Mouse (Mus musculus) forebrain, embryonic 16.5 days (tissue): Measurements from ENCODE around the gene Srsf10. TPM values are rescaled to one million over a fixed set of nuclear protein-coding genes. Genes with fewer than 3 reads are reported as not detected.

Experiments
- ATAC-seq: fragments of 200-750 bp; cut with Nextera tagmentation; 2 replicates; pipeline ENCODE4 v1.8.0; 2017; ENCODE audit warnings: mild to moderate bottlenecking, moderate library complexity
- H3K27ac ChIP-seq: fragments of 300-500 bp; sonication (generic); 2 replicates; pipeline ENCODE4 v1.5.1; 2014; ENCODE audit warnings: low read length, control low read depth
- H3K27me3 ChIP-seq: fragments of 300-500 bp; sonication (generic); replicated peaks from 2 replicates; pipeline ENCODE4 v1.6.1; 2014; ENCODE audit warnings: low read length; ENCODE audit not compliant: control insufficient read depth, insufficient read depth
- H3K36me3 ChIP-seq: fragments of 300-500 bp; sonication (generic); 2 replicates; pipeline ENCODE4 v1.6.1; 2014; ENCODE audit not compliant: control insufficient read depth, insufficient read depth
- H3K4me1 ChIP-seq: fragments of 300-500 bp; sonication (generic); replicated peaks from 2 replicates; pipeline ENCODE4 v1.6.1; 2014; ENCODE audit warnings: low read length; ENCODE audit not compliant: control insufficient read depth, insufficient read depth
- H3K4me2 ChIP-seq: fragments of 300-500 bp; sonication (generic); 2 replicates; pipeline ENCODE4 v1.6.1; 2014; ENCODE audit warnings: mild to moderate bottlenecking, low read length, control low read depth
- H3K4me3 ChIP-seq: fragments of 300-500 bp; sonication (generic); replicated peaks from 2 replicates; pipeline ENCODE4 v1.5.1; 2014; ENCODE audit warnings: mild to moderate bottlenecking, low read length, control low read depth
- H3K9ac ChIP-seq: fragments of 300-500 bp; sonication (generic); replicated peaks from 2 replicates; pipeline ENCODE4 v1.6.1; 2014; ENCODE audit warnings: low read depth, low read length, control low read depth
- H3K9me3 ChIP-seq: fragments of 300-500 bp; sonication (generic); 2 replicates; pipeline ENCODE4 v1.6.1; 2016; ENCODE audit warnings: low read length; ENCODE audit not compliant: control insufficient read depth
- WGBS: fragments of 180-500 bp; shearing (Covaris S2); extraction: QIAGEN DNeasy Blood & Tissue Kit; methylation state at CpG from one replicate; pipeline ENCODE4 v1.1.7; 2014; 5-methylcytosine and 5-hydroxymethylcytosine counted together
- polyA plus RNA-seq: library from polyadenylated mRNA; unstranded; fragments of >200 nt; fragmentation: Nextera tagmentation; extraction: Ambion mirVana; gene quantifications from 2 replicates; pipeline ENCODE4 v1.2.1, GENCODE M21; 2015

The Srsf10 gene
- polyA plus RNA-seq, 1 experiment from 2014 or later = 253 TPM

DNA sequence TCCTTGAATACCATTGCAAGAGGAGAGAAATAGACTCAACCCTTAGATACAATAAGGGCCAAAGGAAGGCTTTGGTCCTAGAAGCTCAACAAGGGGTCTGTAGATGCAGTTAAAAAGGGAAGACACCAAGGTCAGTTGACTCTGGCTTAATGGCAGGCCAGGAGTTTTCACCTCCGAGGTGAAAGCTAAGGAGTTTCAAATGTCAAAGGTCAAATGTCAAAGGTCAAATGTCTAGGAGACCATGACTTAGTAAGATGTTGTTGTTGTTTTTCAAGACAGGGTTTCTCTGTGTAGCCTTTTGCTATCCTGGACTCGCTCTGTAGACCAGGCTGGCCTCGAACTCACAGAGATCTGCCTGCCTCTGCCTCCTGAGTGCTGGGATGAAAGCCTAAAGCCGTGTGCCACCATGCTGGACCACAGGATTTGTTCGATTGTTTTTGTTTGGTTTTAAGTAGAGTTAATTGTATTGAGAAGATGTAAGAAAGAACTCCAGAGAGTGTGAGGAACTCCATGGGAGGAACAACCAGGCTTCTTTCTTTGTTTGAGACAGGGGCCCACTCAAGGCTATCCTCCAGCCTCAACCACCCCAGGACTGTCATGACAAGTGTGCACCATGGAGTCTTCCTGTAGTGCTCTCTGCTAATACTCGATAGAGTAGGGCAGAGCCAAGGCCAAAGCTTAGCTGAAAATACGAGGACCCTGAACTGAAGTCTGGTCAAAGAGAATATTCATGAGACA lies 33.8 kb downstream of the Srsf10 start:
- no peak for ATAC-seq
- H3K4me1 ChIP-seq = no peaks in the 10 kb centered on the region
- H3K9ac ChIP-seq = no peak overlapping the region
- WGBS = 85% methylated on average over 7 of the region's 7 CpGs
- no peak overlapping the region for H3K27ac ChIP-seq
- H3K4me3 ChIP-seq = no peak overlapping the region
- no peak overlapping the region for H3K4me2 ChIP-seq
- H3K9me3 ChIP-seq = no peaks in the 10 kb centered on the region
- H3K36me3 ChIP-seq = no peaks in the 10 kb centered on the region
- H3K27me3 ChIP-seq = no peaks in the 10 kb centered on the region

DNA sequence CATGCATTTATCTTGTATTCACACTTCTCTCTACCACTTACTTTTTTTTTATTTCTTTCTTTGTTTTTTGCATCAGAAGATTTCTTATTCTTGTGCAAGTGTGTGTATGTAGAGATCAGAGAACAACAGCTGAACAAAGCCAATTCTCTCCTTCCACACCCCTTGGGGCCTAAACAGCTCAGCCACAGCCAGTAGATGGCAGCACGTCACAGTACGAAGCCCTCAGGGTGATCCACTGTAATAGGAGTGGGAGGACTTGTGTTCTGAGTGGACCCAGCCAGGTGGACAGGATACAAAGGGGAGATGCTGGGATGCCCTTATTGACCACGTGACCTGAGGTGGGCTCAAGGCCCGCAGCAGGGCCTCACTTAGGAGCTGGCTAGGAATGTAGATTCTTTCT lies 34.3 kb downstream of the Srsf10 start:
- Histone ChIP-seq H3K4me3 (no peak overlapping the region), H3K9ac (no peak overlapping the region), H3K27me3 (no peaks in the 10 kb centered on the region), H3K4me1 (no peaks in the 10 kb centered on the region), H3K36me3 (no peaks in the 10 kb centered on the region), H3K27ac (no peak overlapping the region), H3K4me2 (no peak overlapping the region), H3K9me3 (no peaks in the 10 kb centered on the region)
- peak; percentile 79 for ATAC-seq
- WGBS = 3% methylated on average over 4 of the region's 4 CpGs

DNA sequence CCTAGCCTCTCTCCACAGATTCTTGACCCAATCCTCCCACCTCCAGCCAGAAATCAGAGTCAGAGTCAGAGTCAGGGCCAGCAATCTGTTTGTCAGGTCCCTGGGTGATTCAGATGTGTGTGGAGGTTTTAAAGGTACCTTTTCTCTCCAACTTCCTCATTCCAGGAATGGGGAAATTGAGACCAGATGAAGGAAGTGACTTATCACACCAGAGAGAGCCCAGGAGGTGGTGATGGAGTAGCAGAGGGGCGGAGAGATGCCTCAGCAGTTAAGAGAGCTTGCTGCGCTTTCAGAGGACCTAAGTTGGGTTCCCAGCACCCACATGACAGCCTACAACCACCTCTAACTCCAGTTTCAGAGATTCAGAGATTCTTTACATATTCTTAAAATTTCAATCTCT lies 36.0 kb downstream of the Srsf10 start:
- H3K27ac ChIP-seq = no peak overlapping the region
- H3K9ac ChIP-seq = no peak overlapping the region
- H3K4me2 ChIP-seq = no peak overlapping the region
- no peaks in the 10 kb centered on the region for H3K36me3 ChIP-seq
- ATAC-seq = no peak
- H3K27me3 ChIP-seq = no peaks in the 10 kb centered on the region
- H3K9me3 ChIP-seq = no peaks in the 10 kb centered on the region
- H3K4me1 ChIP-seq = no peaks in the 10 kb centered on the region
- WGBS = 89% methylated on average over 2 of the region's 2 CpGs
- H3K4me3 ChIP-seq = no peak overlapping the region

DNA sequence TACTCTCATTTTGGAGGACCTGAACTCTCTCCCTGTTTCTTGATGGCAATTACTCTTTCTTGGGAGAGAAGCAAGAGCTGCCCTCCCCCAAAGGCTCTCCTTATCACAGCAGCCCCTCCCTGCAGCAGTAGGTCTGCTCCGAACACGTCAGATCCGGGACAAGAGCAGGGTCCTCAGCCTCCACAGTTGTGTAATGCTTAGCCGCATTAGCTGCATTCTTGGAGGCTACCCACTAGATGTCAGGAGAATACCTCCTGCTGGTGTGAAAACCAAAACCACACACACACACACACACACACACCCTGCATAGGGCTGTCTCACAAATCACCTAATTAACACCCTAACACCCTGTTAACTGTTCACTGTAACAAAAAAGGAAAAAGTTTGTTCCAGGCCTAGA lies 37.3 kb downstream of the Srsf10 start:
- Histone ChIP-seq H3K4me1 (no peaks in the 10 kb centered on the region), H3K9me3 (no peaks in the 10 kb centered on the region), H3K9ac (no peak overlapping the region), H3K36me3 (no peaks in the 10 kb centered on the region), H3K27ac (no peak overlapping the region), H3K4me2 (no peak overlapping the region), H3K4me3 (no peak overlapping the region), H3K27me3 (no peaks in the 10 kb centered on the region)
- ATAC-seq = no peak
- WGBS = 68% methylated on average over 4 of the region's 4 CpGs

DNA sequence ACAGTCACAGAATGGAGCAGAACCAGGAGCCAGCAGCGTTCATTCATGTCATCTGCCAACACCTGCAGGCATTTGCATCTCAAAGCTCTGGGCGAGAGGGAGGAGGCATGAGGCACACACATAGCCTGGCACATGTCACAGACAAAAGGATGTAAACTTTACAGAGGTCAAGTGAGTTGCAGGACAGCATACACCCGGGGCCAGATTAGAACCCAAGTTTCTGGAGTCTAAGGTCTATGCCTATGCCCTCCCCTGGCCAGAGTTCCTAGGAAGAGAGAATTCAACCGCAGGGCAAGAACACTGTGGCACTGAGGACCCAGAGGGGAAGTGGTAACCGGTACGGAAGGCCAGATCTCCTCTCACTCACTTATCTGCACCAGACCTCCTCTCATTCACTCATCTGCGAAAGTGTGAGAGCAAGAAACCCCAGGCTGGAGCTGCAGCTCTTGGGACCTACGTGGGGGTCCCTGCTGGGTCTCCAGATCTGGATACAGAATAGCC lies 39.6 kb downstream of the Srsf10 start, which contains the start of gene Cnr2:
TSS of gene Cnr2 (plus strand) at position 324 of the 501 bp plus-strand sequence.
- H3K4me3 ChIP-seq = no peak within 1 kb of the TSS
- no peak within 1 kb of the TSS for H3K4me2 ChIP-seq
- 66% methylated on average over 8 of the region's 8 CpGs for WGBS
- no peaks in the 10 kb centered on the region for H3K9me3 ChIP-seq
- H3K27me3 ChIP-seq = no peaks in the 10 kb centered on the region
- no peak for ATAC-seq
- no peak within 1 kb of the TSS for H3K27ac ChIP-seq
- H3K4me1 ChIP-seq = no peaks in the 10 kb centered on the region
- H3K9ac ChIP-seq = no peak within 1 kb of the TSS
- H3K36me3 ChIP-seq = no peaks in the 10 kb centered on the region

DNA sequence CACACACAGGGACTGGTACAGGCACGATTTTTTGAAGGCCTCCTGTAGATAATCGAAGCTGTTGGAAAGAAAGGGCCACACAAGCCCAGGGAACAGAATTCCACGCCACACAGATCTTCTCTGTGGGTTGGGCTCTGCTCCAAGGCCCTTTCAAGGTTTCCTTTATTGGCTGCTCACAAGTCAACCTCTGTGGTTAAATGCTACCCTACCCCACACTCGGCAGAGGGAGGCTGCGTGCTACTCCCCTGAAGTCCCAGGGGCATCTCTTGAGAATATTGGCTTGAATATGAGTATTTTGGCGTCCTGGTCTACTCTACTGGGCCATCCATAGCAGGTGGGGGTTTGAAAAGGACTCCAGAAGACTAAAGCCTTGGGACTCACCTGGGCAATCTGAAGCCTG lies 40.6 kb downstream of the Srsf10 start:
- no peak overlapping the region for H3K4me2 ChIP-seq
- H3K9me3 ChIP-seq = no peaks in the 10 kb centered on the region
- no peak overlapping the region for H3K27ac ChIP-seq
- ATAC-seq = no peak
- H3K4me1 ChIP-seq = no peaks in the 10 kb centered on the region
- H3K9ac ChIP-seq = no peak overlapping the region
- H3K27me3 ChIP-seq = no peaks in the 10 kb centered on the region
- H3K4me3 ChIP-seq = no peak overlapping the region
- H3K36me3 ChIP-seq = no peaks in the 10 kb centered on the region
- 71% methylated on average over 6 of the region's 6 CpGs for WGBS

DNA sequence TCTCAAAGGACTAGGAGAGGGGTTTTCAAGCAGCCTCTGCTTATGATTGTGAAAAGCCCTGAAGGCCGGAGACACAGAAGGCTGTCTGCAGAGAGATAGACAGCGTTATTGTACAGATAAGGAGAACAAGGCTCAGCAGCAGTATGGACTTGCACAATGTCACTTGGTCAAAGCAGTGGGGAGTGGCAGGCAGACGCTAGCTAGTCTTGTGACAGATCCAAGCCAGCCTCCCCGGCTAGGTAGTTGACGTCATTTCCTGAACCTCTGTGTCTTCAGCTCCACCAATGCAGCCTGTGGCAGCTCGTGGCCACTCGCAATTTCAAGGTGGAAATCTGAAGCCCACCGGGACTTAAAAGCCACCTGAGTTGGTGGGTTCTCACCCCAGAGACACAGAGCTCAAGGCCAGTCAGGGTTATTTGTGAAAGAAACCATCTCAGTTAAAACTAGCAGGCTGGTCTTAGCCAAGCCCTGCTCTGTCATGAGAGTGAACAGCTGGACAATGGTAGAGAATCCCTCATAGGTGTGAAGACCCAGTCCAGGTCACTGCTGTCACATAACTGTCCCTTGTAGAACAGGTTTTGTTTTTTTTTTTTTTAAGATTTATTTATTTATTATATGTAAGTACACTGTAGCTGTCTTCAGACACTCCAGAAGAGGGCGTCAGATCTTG lies 43.0 kb downstream of the Srsf10 start:
- no peak for ATAC-seq
- Histone ChIP-seq H3K27ac (no peak overlapping the region), H3K4me2 (no peak overlapping the region), H3K9me3 (no peaks in the 10 kb centered on the region), H3K4me3 (no peak overlapping the region), H3K9ac (no peak overlapping the region), H3K4me1 (no peaks in the 10 kb centered on the region), H3K36me3 (no peaks in the 10 kb centered on the region), H3K27me3 (no peaks in the 10 kb centered on the region)
- 82% methylated on average over 8 of the region's 9 CpGs for WGBS

DNA sequence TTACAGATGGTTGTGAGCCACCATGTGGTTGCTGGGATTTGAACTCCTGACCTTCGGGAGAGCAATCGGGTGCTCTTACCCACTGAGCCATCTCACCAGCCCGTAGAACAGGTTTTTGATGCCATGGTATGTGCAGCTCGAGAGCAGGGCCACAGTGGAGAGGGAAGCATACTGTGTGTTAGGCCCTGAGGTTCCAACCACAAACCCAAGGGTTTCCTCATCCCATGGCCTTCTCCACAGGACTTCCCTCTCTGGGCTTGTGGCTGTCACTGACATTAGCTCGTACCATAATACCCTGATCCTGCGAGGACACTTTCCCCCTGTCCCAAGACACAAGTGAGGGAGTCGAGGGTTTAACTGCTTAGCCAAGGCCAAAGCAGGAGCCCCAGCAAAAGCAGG lies 43.5 kb downstream of the Srsf10 start:
- no peaks in the 10 kb centered on the region for H3K9me3 ChIP-seq
- H3K36me3 ChIP-seq = no peaks in the 10 kb centered on the region
- no peak overlapping the region for H3K4me2 ChIP-seq
- H3K4me3 ChIP-seq = no peak overlapping the region
- no peak for ATAC-seq
- H3K9ac ChIP-seq = no peak overlapping the region
- WGBS = 87% methylated on average over 7 of the region's 7 CpGs
- H3K4me1 ChIP-seq = no peaks in the 10 kb centered on the region
- H3K27ac ChIP-seq = no peak overlapping the region
- H3K27me3 ChIP-seq = no peaks in the 10 kb centered on the region

DNA sequence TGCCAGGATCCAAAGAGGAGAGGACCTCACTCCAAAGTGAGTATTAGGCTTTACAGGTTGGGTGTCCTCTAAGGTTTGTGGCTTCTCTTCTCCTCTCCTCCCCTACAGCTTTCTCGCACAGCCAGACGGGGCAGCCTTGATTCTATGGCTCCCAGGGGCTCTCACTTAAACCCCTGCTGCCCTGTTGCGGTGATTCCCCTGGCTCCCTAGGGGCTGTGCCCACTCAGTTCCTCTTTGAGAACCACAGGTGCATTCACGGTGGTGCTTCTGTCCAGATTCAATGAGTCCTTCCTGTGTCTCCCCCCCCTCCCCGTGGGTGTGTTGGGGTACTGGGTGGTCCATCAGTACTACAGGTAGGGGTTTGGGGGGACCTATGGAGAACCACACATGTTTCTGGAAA lies 44.5 kb downstream of the Srsf10 start:
- Histone ChIP-seq H3K27ac (no peak overlapping the region), H3K9ac (no peak overlapping the region), H3K4me3 (no peak overlapping the region), H3K27me3 (no peaks in the 10 kb centered on the region), H3K36me3 (no peaks in the 10 kb centered on the region), H3K4me1 (no peaks in the 10 kb centered on the region), H3K4me2 (no peak overlapping the region), H3K9me3 (no peaks in the 10 kb centered on the region)
- ATAC-seq = no peak
- WGBS = 89% methylated on average over 5 of the region's 5 CpGs
